Mouse (Mus musculus): ENCODE measurements around the gene Krtap4-8. TPM values are rescaled to one million over a fixed set of nuclear protein-coding genes. Genes with fewer than 3 reads are reported as not detected.
"Not testable (repeated sequence)": the region's sequence is repeated elsewhere in the genome, so short reads cannot be mapped to it uniquely, and the experiment has no call there.

Gene Krtap4-8
- not detected in 2 replicates for polyA plus RNA-seq (2012; rRNA removed)

DNA sequence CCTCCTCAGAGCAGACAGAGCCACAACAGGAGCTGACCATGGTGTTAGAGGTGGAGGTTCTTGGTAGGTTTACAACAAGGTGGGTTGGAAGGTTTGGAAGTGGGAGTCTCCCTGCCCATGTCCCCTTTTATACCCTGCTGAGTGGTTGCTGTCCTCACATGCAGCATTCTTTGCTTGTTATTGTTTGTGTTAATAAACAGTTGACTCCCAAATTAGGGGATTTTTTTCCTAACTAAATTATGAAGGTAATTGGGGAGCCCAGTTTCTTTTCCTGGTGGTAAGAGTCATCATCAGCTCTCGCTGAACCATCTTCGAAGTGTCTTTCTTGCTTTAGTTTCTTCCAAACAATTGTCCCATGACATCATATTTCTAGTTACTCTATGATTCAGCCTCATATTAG, at the start of gene Krtap4-8:
Gene Krtap4-8, minus strand, starts transcription at position 101 of the 400 bp plus-strand sequence.
- TF ChIP-seq POLR2A (IDR thresholded peaks at IDR 0.05; ENCODE audit: borderline replicate concordance, extremely low read depth, insufficient read depth, insufficient read length, poor library complexity, severe bottlenecking): no peak
- TF ChIP-seq CTCF (IDR thresholded peaks at IDR 0.05; ENCODE audit: borderline replicate concordance, extremely low read depth, insufficient read depth, insufficient read length): no peak
- DNase-seq (ENCODE audit: low read depth): no peak

DNA sequence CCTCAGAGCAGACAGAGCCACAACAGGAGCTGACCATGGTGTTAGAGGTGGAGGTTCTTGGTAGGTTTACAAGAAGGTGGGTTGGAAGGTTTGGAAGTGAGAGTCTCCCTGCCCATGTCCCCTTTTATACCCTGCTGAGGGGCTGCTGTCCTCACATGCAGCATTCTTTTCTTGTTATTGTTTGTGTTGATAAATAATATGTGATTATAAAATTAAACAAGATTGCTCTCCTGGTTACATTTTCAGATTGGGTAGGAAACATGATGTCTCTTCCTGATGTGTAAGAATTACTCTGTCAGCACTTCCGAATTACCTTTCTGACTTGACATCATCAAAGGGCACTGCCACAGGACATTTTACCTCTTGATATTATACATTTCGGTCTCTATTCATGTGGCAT, 35.1 kb upstream of the Krtap4-8 start, which contains the start of gene Gm11564:
Gene Gm11564, minus strand, starts transcription at position 101 of the 400 bp plus-strand sequence.
- DNase-seq (ENCODE audit: low read depth): not testable (repeated sequence)

DNA sequence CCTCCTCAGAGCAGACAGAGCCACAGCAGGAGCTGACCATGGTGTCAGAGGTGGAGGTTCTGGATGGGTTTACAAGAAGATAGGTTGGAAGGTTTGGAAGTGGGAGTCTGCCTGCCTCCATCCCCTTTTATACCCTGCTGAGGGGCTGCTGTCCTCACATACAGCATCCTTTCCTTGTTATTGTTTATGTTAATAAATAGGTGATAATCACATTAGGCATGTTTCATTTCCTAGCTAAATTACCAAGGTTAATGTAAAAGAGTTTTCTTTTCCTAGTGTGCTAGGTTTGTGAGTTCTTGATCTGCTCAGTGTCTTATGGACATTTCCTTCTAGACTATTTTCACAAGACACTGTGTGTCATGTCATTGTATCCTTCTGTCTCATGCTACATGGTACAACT, 29.3 kb upstream of the Krtap4-8 start, which contains the start of gene Krtap4-13:
Gene Krtap4-13, minus strand, starts transcription at position 101 of the 400 bp plus-strand sequence.
- DNase-seq (ENCODE audit: low read depth): not testable (repeated sequence)

DNA sequence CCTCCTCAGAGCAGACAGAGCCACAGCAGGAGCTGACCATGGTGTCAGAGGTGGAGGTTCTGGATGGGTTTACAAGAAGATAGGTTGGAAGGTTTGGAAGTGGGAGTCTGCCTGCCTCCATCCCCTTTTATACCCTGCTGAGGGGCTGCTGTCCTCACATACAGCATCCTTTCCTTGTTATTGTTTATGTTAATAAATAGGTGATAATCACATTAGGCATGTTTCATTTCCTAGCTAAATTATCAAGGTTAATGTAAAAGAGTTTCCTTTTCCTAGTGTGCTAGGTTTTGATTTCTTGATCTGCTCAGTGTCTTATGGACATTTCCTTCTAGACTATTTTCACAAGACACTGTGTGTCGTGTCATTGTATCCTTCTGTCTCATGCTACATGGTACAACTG, 23.8 kb upstream of the Krtap4-8 start, which contains the start of gene Gm11554:
Gene Gm11554, minus strand, starts transcription at position 101 of the 400 bp plus-strand sequence.
- DNase-seq (ENCODE audit: low read depth): not testable (repeated sequence)

GRCm38 (mm10) chr11:99798832-99799231, 18.3 kb upstream of the Krtap4-8 start, which contains the start of gene Gm11569:
Gene Gm11569, minus strand, starts transcription at chr11:99798932.
- not testable (repeated sequence) for DNase-seq (ENCODE audit: low read depth)

GRCm38 (mm10) chr11:99793367-99793766, 12.9 kb upstream of the Krtap4-8 start, which contains the start of gene Gm11596:
Gene Gm11596, minus strand, starts transcription at chr11:99793467.
- DNase-seq (ENCODE audit: low read depth): no peak
- TF ChIP-seq POLR2A (IDR thresholded peaks at IDR 0.05; ENCODE audit: borderline replicate concordance, extremely low read depth, insufficient read depth, insufficient read length, poor library complexity, severe bottlenecking) (no peak), CTCF (IDR thresholded peaks at IDR 0.05; ENCODE audit: borderline replicate concordance, extremely low read depth, insufficient read depth, insufficient read length) (no peak)

- not testable (repeated sequence) for DNase-seq (ENCODE audit: low read depth)
These were observed 4.4 kb upstream of the Krtap4-8 start, which contains the start of gene Krtap4-9 for GRCm38 (mm10) chr11:99784900-99785299. Gene Krtap4-9, plus strand, starts transcription at chr11:99785200.

DNA sequence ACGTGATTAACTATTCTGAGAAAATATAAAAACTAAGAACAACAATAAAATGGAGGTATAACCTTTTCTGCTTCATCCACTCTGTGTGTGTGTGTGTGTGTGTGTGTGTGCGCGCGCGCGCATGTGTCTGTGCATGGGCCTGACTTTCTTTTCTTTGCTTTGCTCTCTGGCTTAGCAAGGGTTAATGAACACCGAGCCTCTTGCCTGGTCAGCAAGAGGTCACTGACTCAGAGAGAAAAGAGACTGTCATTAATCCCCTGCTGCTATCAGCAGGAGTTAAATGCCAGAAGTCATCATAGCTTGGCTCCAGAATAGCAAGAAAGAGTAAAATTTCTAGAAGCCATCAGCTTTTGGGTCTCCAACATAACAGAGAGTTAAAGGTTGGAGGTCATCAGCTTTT, 2.1 kb downstream of the Krtap4-8 start:
- DNase-seq (ENCODE audit: low read depth): no peak

DNA sequence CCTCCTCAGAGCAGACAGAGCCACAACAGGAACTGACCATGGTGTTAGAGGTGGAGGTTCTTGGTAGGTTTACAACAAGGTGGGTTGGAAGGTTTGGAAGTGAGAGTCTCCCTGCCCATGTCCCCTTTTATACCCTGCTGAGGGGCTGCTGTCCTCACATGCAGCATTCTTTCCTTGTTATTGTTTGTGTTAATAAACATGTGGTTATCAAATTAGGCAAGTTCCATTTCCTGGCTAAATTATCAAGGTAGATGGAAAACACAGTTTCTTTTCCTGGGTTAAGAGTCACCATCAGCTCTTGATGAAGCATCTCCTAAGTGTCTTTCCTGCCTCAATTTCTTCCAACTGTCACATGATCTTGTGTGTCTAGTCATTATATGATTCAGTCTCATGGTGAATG, 7.7 kb downstream of the Krtap4-8 start, which contains the start of gene Gm11595:
Gene Gm11595, minus strand, starts transcription at position 101 of the 400 bp plus-strand sequence.
- not testable (repeated sequence) for DNase-seq (ENCODE audit: low read depth)

More for the DNA sequence above, 2.1 kb downstream of the Krtap4-8 start:
- TF ChIP-seq POLR2A (IDR thresholded peaks at IDR 0.05; ENCODE audit: borderline replicate concordance, extremely low read depth, insufficient read depth, insufficient read length, poor library complexity, severe bottlenecking): no peak
- no peak for TF ChIP-seq CTCF (IDR thresholded peaks at IDR 0.05; ENCODE audit: borderline replicate concordance, extremely low read depth, insufficient read depth, insufficient read length)

DNA sequence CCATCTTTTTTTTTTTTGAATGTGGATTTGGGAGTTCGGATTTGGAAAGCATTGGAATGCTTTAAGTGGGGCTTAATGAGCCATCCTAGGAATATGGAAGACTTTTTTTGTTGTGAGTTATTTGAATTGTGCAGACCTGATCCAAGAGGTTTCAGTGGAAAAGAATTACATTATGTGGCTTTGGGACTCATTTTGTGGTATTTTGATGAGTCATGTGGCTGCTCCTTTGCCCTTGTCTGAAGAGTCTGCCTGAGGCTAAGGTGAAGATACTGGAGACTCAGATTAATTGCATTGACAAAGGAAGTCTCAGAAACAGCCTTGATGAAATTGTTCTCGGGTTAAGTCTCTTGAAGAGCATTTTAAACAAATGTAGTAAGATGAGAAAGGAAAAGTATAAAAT, 12.1 kb downstream of the Krtap4-8 start:
- no peak for TF ChIP-seq CTCF (IDR thresholded peaks at IDR 0.05; ENCODE audit: borderline replicate concordance, extremely low read depth, insufficient read depth, insufficient read length)
- no peak for TF ChIP-seq POLR2A (IDR thresholded peaks at IDR 0.05; ENCODE audit: borderline replicate concordance, extremely low read depth, insufficient read depth, insufficient read length, poor library complexity, severe bottlenecking)

DNA sequence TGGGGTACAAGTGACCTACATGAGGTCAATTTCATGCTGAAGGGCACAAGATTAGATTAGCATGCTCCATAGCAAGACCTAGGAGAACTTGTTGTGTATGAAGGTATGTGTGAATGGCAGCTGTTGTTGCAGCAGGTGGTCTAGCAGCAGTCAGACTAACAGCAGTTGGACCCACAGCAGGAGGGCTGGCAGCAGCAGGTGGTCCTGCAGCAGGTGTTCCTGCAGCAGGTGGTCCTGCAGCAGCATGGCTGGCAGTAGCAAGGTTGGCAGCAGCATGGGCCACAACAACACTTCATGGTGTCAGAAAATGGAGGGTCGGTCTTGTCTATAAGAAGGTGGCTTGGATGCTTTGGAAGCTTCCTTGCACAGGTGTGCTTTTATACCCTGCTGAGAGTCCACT, 21.6 kb downstream of the Krtap4-8 start:
- DNase-seq (ENCODE audit: low read depth): no peak
- TF ChIP-seq CTCF (IDR thresholded peaks at IDR 0.05; ENCODE audit: borderline replicate concordance, extremely low read depth, insufficient read depth, insufficient read length): no peak
- no peak for TF ChIP-seq POLR2A (IDR thresholded peaks at IDR 0.05; ENCODE audit: borderline replicate concordance, extremely low read depth, insufficient read depth, insufficient read length, poor library complexity, severe bottlenecking)

More for the DNA sequence above, 12.1 kb downstream of the Krtap4-8 start:
- no peak for DNase-seq (ENCODE audit: low read depth)

DNA sequence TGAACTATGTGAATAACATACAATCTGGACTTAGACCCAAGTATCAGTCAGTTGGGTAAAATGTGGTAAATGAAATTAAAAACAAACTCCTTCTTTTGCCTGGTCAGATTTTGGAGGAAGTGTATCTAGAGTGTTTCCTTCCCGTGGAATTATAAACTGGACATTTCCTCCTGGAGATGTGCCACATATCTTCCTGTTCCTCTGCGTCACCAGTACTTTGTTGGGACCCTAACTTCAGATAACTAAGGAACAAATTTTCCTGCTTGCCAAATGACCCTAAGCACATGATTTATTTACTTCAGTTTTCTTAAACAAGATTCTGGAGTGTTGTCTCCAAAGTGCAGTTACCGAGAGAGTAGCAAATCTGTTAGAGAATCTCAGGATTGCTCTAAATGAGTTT, 36.5 kb downstream of the Krtap4-8 start:
- no peak for TF ChIP-seq CTCF (IDR thresholded peaks at IDR 0.05; ENCODE audit: borderline replicate concordance, extremely low read depth, insufficient read depth, insufficient read length)
- TF ChIP-seq POLR2A (IDR thresholded peaks at IDR 0.05; ENCODE audit: borderline replicate concordance, extremely low read depth, insufficient read depth, insufficient read length, poor library complexity, severe bottlenecking): no peak
- DNase-seq (ENCODE audit: low read depth): no peak

DNA sequence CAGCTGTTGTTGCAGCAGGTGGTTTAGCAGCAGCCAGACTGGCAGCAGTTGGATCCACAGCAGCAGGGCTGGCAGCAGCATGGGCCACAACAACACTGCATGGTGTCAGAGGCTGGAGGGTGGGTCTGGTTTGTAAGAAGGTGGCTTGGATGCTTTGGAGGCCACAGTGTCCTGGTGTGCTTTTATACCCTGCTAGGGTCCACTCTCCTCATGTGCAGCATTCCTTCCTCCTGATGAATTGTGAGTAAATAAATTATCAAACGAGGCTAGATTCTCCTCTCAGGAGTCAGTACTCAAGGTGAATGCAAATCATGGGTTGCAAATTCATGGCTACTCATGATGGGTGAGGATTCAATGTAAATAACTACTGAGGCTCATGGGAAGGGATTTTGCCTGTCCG, 46.3 kb downstream of the Krtap4-8 start, which contains the start of gene Gm14180:
Gene Gm14180, minus strand, starts transcription at position 101 of the 400 bp plus-strand sequence.
- no peak for DNase-seq (ENCODE audit: low read depth)
- TF ChIP-seq POLR2A (IDR thresholded peaks at IDR 0.05; ENCODE audit: borderline replicate concordance, extremely low read depth, insufficient read depth, insufficient read length, poor library complexity, severe bottlenecking) (no peak), CTCF (IDR thresholded peaks at IDR 0.05; ENCODE audit: borderline replicate concordance, extremely low read depth, insufficient read depth, insufficient read length) (no peak)

Other genes starting within 250 kb of the Krtap4-8 start
- not detected in 2 replicates for gene Krt40, start 237.5 kb downstream of the Krtap4-8 start, polyA plus RNA-seq (2012; rRNA removed)
- not detected in 2 replicates for gene Krtap3-3, start 229.8 kb downstream of the Krtap4-8 start, polyA plus RNA-seq (2012; rRNA removed)
- not detected in 2 replicates for gene Krtap3-2, start 223.9 kb downstream of the Krtap4-8 start, polyA plus RNA-seq (2012; rRNA removed)
- not detected in 2 replicates for gene Gm11939, start 221.2 kb downstream of the Krtap4-8 start, polyA plus RNA-seq (2012; rRNA removed)
- not detected in 2 replicates for gene Krtap3-1, start 214.1 kb downstream of the Krtap4-8 start, polyA plus RNA-seq (2012; rRNA removed)
- not detected in 2 replicates for gene Krtap1-5, start 199.7 kb downstream of the Krtap4-8 start, polyA plus RNA-seq (2012; rRNA removed)
- not detected in 2 replicates for gene Krtap1-4, start 197.1 kb downstream of the Krtap4-8 start, polyA plus RNA-seq (2012; rRNA removed)
- not detected in 2 replicates for gene Krtap1-3, start 189.4 kb downstream of the Krtap4-8 start, polyA plus RNA-seq (2012; rRNA removed)
- not detected in 2 replicates for gene Krtap9-3, start 182.6 kb downstream of the Krtap4-8 start, polyA plus RNA-seq (2012; rRNA removed)
- gene Gm11938, start 177.4 kb downstream of the Krtap4-8 start, polyA plus RNA-seq (2012; rRNA removed): not detected in 2 replicates
- gene Gm11937, start 170.5 kb downstream of the Krtap4-8 start, polyA plus RNA-seq (2012; rRNA removed): not detected in 2 replicates
- gene Krtap2-4, start 165.9 kb downstream of the Krtap4-8 start, polyA plus RNA-seq (2012; rRNA removed): not detected in 2 replicates
- not detected in 2 replicates for gene Gm11562, start 160.3 kb downstream of the Krtap4-8 start, polyA plus RNA-seq (2012; rRNA removed)
- not detected in 2 replicates for gene Krtap4-1, start 152.5 kb downstream of the Krtap4-8 start, polyA plus RNA-seq (2012; rRNA removed)
- not detected in 2 replicates for gene Krtap4-2, start 145.6 kb downstream of the Krtap4-8 start, polyA plus RNA-seq (2012; rRNA removed)
- not detected in 2 replicates for gene Krtap4-7, start 136.6 kb downstream of the Krtap4-8 start, polyA plus RNA-seq (2012; rRNA removed)
- gene Gm11555, start 130.5 kb downstream of the Krtap4-8 start, polyA plus RNA-seq (2012; rRNA removed): not detected in 2 replicates
- gene Gm11563, start 121.7 kb downstream of the Krtap4-8 start, polyA plus RNA-seq (2012; rRNA removed): not detected in 2 replicates
- gene Krtap4-6, start 114.7 kb downstream of the Krtap4-8 start, polyA plus RNA-seq (2012; rRNA removed): not detected in 2 replicates
- gene Gm14190, start 90.0 kb downstream of the Krtap4-8 start, polyA plus RNA-seq (2012; rRNA removed): not detected in 2 replicates
- gene Gm14180, start 46.4 kb downstream of the Krtap4-8 start, polyA plus RNA-seq (2012; rRNA removed): not detected in 2 replicates
- gene Gm11595, start 7.8 kb downstream of the Krtap4-8 start, polyA plus RNA-seq (2012; rRNA removed): not detected in 2 replicates
- gene Krtap4-9, start 4.5 kb upstream of the Krtap4-8 start, polyA plus RNA-seq (2012; rRNA removed): not detected in 2 replicates
- not detected in 2 replicates for gene Gm11596, start 12.8 kb upstream of the Krtap4-8 start, polyA plus RNA-seq (2012; rRNA removed)
- not detected in 2 replicates for gene Gm11569, start 18.2 kb upstream of the Krtap4-8 start, polyA plus RNA-seq (2012; rRNA removed)
- not detected in 2 replicates for gene Gm11554, start 23.7 kb upstream of the Krtap4-8 start, polyA plus RNA-seq (2012; rRNA removed)
- gene Krtap4-13, start 29.2 kb upstream of the Krtap4-8 start, polyA plus RNA-seq (2012; rRNA removed): not detected in 2 replicates
- not detected in 2 replicates for gene Gm11564, start 35.0 kb upstream of the Krtap4-8 start, polyA plus RNA-seq (2012; rRNA removed)
- gene 2300003K06Rik, start 57.4 kb upstream of the Krtap4-8 start, polyA plus RNA-seq (2012; rRNA removed): not detected in 2 replicates
- not detected in 2 replicates for gene Krtap4-16, start 70.9 kb upstream of the Krtap4-8 start, polyA plus RNA-seq (2012; rRNA removed)
- gene Gm11568, start 77.2 kb upstream of the Krtap4-8 start, polyA plus RNA-seq (2012; rRNA removed): not detected in 2 replicates
- gene Gm11559, start 83.8 kb upstream of the Krtap4-8 start, polyA plus RNA-seq (2012; rRNA removed): not detected in 2 replicates
- not detected in 2 replicates for gene Krtap9-1, start 92.7 kb upstream of the Krtap4-8 start, polyA plus RNA-seq (2012; rRNA removed)
- not detected in 2 replicates for gene Gm11567, start 98.5 kb upstream of the Krtap4-8 start, polyA plus RNA-seq (2012; rRNA removed)
- not detected in 2 replicates for gene Krtap31-1, start 127.2 kb upstream of the Krtap4-8 start, polyA plus RNA-seq (2012; rRNA removed)
- gene Gm11565, start 134.0 kb upstream of the Krtap4-8 start, polyA plus RNA-seq (2012; rRNA removed): not detected in 2 replicates
- not detected in 2 replicates for gene Krtap31-2, start 155.6 kb upstream of the Krtap4-8 start, polyA plus RNA-seq (2012; rRNA removed)
- gene Krtap9-5, start 167.8 kb upstream of the Krtap4-8 start, polyA plus RNA-seq (2012; rRNA removed): not detected in 2 replicates
- gene Krtap29-1, start 198.3 kb upstream of the Krtap4-8 start, polyA plus RNA-seq (2012; rRNA removed): not detected in 2 replicates
- 0.04 TPM in 1 of 2 replicates, not detected in the other for gene Krtap16-1, start 205.9 kb upstream of the Krtap4-8 start, polyA plus RNA-seq (2012; rRNA removed)
- 0.19 and 0.27 TPM in 2 replicates for gene Krtap17-1, start 213.3 kb upstream of the Krtap4-8 start, polyA plus RNA-seq (2012; rRNA removed)
- not detected in 2 replicates for gene Krt33a, start 235.5 kb upstream of the Krtap4-8 start, polyA plus RNA-seq (2012; rRNA removed)
- gene Krt33b, start 249.2 kb upstream of the Krtap4-8 start, polyA plus RNA-seq (2012; rRNA removed): 0.04 TPM in 1 of 2 replicates, not detected in the other

Data from brain, embryonic 14.5 days (tissue).